Mouse (Mus musculus): Measurements from ENCODE around the gene Ankmy1. TPM values are rescaled to one million over a fixed set of nuclear protein-coding genes. Genes with fewer than 3 reads are reported as not detected.
A peak's percentile ranks its signal among the peaks of the same experiment; 100 is the strongest.

Ankmy1 gene
- 0.15 TPM in 1 of 2 replicates, not detected in the other for polyA plus RNA-seq (2012; rRNA removed)

- Histone ChIP-seq H3K27ac (ENCODE audit: insufficient read depth, low read depth, low read length) (no peak within 1 kb of the TSS), H3K4me3 (ENCODE audit: low read depth, low read length) (0 out of 2 replicates have a peak within 1 kb of the TSS, but pooled peaks have one; percentile 8), H3K4me1 (ENCODE audit: control insufficient read depth, insufficient read depth, insufficient read length, low read length) (peaks cover 12% of the 10 kb centered on the region), H3K36me3 (ENCODE audit: control insufficient read depth, insufficient read depth, low read length) (no peaks in the 10 kb centered on the region), H3K27me3 (ENCODE audit: control insufficient read depth, insufficient read depth, low read length) (no peaks in the 10 kb centered on the region)
- 3% methylated on average over 15 of the region's 15 CpGs for WGBS
- TF ChIP-seq CTCF (IDR thresholded peaks at IDR 0.05; ENCODE audit: extremely low read depth, insufficient read length, insufficient replicate concordance, low read depth, low read length) = no peak
- no peak for TF ChIP-seq POLR2A (IDR thresholded peaks at IDR 0.05; ENCODE audit: low read depth, low read length)
These were observed at the start of gene Ankmy1 for GRCm38 (mm10) chr1:92902786-92903185. Ankmy1 (minus strand) TSS chr1:92902906.

GRCm38 (mm10) chr1:92950607-92951006 is 47.9 kb upstream of the Ankmy1 start, which contains the start of gene Gpr35:
Gpr35 (plus strand) TSS chr1:92950865.
- H3K27ac ChIP-seq (ENCODE audit: insufficient read depth, low read depth, low read length) = peak within 1 kb of the TSS; percentile 78
- H3K27me3 ChIP-seq (ENCODE audit: control insufficient read depth, insufficient read depth, low read length) = no peaks in the 10 kb centered on the region
- 26% methylated on average over 5 of the region's 5 CpGs for WGBS

GRCm38 (mm10) chr1:92949426-92949825 is 46.7 kb upstream of the Ankmy1 start:
- Histone ChIP-seq H3K27ac (ENCODE audit: insufficient read depth, low read depth, low read length) (peak overlapping the region; percentile 65), H3K4me3 (ENCODE audit: low read depth, low read length) (peak overlapping the region; percentile 68), H3K4me1 (ENCODE audit: control insufficient read depth, insufficient read depth, insufficient read length, low read length) (peaks cover 14% of the 10 kb centered on the region; the same call in 1 of the 2 replicates), H3K27me3 (ENCODE audit: control insufficient read depth, insufficient read depth, low read length) (no peaks in the 10 kb centered on the region), H3K36me3 (ENCODE audit: control insufficient read depth, insufficient read depth, low read length) (peaks cover 23% of the 10 kb centered on the region)
- TF ChIP-seq POLR2A (IDR thresholded peaks at IDR 0.05; ENCODE audit: low read depth, low read length) (no peak; the same call in 1 of the 2 replicates), CTCF (IDR thresholded peaks at IDR 0.05; ENCODE audit: extremely low read depth, insufficient read length, insufficient replicate concordance, low read depth, low read length) (peak; percentile 60; the same call in 1 of the 2 replicates)
- 34% methylated on average over 6 of the region's 6 CpGs for WGBS

More at GRCm38 (mm10) chr1:92950607-92951006, 47.9 kb upstream of the Ankmy1 start, which contains the start of gene Gpr35:
- no peak for TF ChIP-seq CTCF (IDR thresholded peaks at IDR 0.05; ENCODE audit: extremely low read depth, insufficient read length, insufficient replicate concordance, low read depth, low read length)
- TF ChIP-seq POLR2A (IDR thresholded peaks at IDR 0.05; ENCODE audit: low read depth, low read length) = peak; percentile 39; the same call in 1 of the 2 replicates
- Histone ChIP-seq H3K4me1 (ENCODE audit: control insufficient read depth, insufficient read depth, insufficient read length, low read length) (peaks cover 14% of the 10 kb centered on the region; the same call in 1 of the 2 replicates), H3K4me3 (ENCODE audit: low read depth, low read length) (peak within 1 kb of the TSS; percentile 68), H3K36me3 (ENCODE audit: control insufficient read depth, insufficient read depth, low read length) (peaks cover 12% of the 10 kb centered on the region; the same call in 1 of the 2 replicates)

- H3K4me1 ChIP-seq (ENCODE audit: control insufficient read depth, insufficient read depth, insufficient read length, low read length) = peaks cover 14% of the 10 kb centered on the region; the same call in 1 of the 2 replicates
- no peak overlapping the region for H3K4me3 ChIP-seq (ENCODE audit: low read depth, low read length)
- TF ChIP-seq POLR2A (IDR thresholded peaks at IDR 0.05; ENCODE audit: low read depth, low read length) (no peak), CTCF (IDR thresholded peaks at IDR 0.05; ENCODE audit: extremely low read depth, insufficient read length, insufficient replicate concordance, low read depth, low read length) (no peak)
- no peaks in the 10 kb centered on the region for H3K27me3 ChIP-seq (ENCODE audit: control insufficient read depth, insufficient read depth, low read length)
- peaks cover 30% of the 10 kb centered on the region for H3K36me3 ChIP-seq (ENCODE audit: control insufficient read depth, insufficient read depth, low read length)
- WGBS = 96% methylated on average over 3 of the region's 3 CpGs
- no peak overlapping the region for H3K27ac ChIP-seq (ENCODE audit: insufficient read depth, low read depth, low read length)
These were observed 45.3 kb upstream of the Ankmy1 start for GRCm38 (mm10) chr1:92947966-92948365.

GRCm38 (mm10) chr1:92943219-92943989 is 40.7 kb upstream of the Ankmy1 start:
- WGBS = 90% methylated on average over 19 of the region's 19 CpGs
- no peaks in the 10 kb centered on the region for H3K27me3 ChIP-seq (ENCODE audit: control insufficient read depth, insufficient read depth, low read length)
- no peak overlapping the region for H3K4me3 ChIP-seq (ENCODE audit: low read depth, low read length)
- peaks cover 58% of the 10 kb centered on the region for H3K36me3 ChIP-seq (ENCODE audit: control insufficient read depth, insufficient read depth, low read length)
- TF ChIP-seq CTCF (IDR thresholded peaks at IDR 0.05; ENCODE audit: extremely low read depth, insufficient read length, insufficient replicate concordance, low read depth, low read length) = no peak
- no peak for TF ChIP-seq POLR2A (IDR thresholded peaks at IDR 0.05; ENCODE audit: low read depth, low read length)
- H3K27ac ChIP-seq (ENCODE audit: insufficient read depth, low read depth, low read length) = no peak overlapping the region
- H3K4me1 ChIP-seq (ENCODE audit: control insufficient read depth, insufficient read depth, insufficient read length, low read length) = peaks cover 7% of the 10 kb centered on the region; the same call in 1 of the 2 replicates

GRCm38 (mm10) chr1:92939746-92940145 is 37.0 kb upstream of the Ankmy1 start:
- H3K4me3 ChIP-seq (ENCODE audit: low read depth, low read length) = no peak overlapping the region
- no peak overlapping the region for H3K27ac ChIP-seq (ENCODE audit: insufficient read depth, low read depth, low read length)
- H3K4me1 ChIP-seq (ENCODE audit: control insufficient read depth, insufficient read depth, insufficient read length, low read length) = peaks cover 20% of the 10 kb centered on the region
- 96% methylated on average over 4 of the region's 4 CpGs for WGBS
- no peaks in the 10 kb centered on the region for H3K27me3 ChIP-seq (ENCODE audit: control insufficient read depth, insufficient read depth, low read length)
- TF ChIP-seq POLR2A (IDR thresholded peaks at IDR 0.05; ENCODE audit: low read depth, low read length) = no peak
- TF ChIP-seq CTCF (IDR thresholded peaks at IDR 0.05; ENCODE audit: extremely low read depth, insufficient read length, insufficient replicate concordance, low read depth, low read length) = no peak
- H3K36me3 ChIP-seq (ENCODE audit: control insufficient read depth, insufficient read depth, low read length) = peaks cover 40% of the 10 kb centered on the region

GRCm38 (mm10) chr1:92937797-92938196 is 35.1 kb upstream of the Ankmy1 start:
- Histone ChIP-seq H3K4me3 (ENCODE audit: low read depth, low read length) (no peak overlapping the region), H3K36me3 (ENCODE audit: control insufficient read depth, insufficient read depth, low read length) (peaks cover 28% of the 10 kb centered on the region), H3K27ac (ENCODE audit: insufficient read depth, low read depth, low read length) (peak overlapping the region; percentile 65), H3K4me1 (ENCODE audit: control insufficient read depth, insufficient read depth, insufficient read length, low read length) (peaks cover 25% of the 10 kb centered on the region), H3K27me3 (ENCODE audit: control insufficient read depth, insufficient read depth, low read length) (no peaks in the 10 kb centered on the region)
- TF ChIP-seq CTCF (IDR thresholded peaks at IDR 0.05; ENCODE audit: extremely low read depth, insufficient read length, insufficient replicate concordance, low read depth, low read length) = no peak
- no peak for TF ChIP-seq POLR2A (IDR thresholded peaks at IDR 0.05; ENCODE audit: low read depth, low read length)
- WGBS = 36% methylated on average over 3 of the region's 3 CpGs
